Mouse (Mus musculus): Measurements from ENCODE around the gene Gal3st3. TPM values are rescaled to one million over a fixed set of nuclear protein-coding genes. Genes with fewer than 3 reads are reported as not detected.
"Not testable (repeated sequence)": the region's sequence is repeated elsewhere in the genome, so short reads cannot be mapped to it uniquely, and the experiment has no call there.

Gene Gal3st3
- polyA plus RNA-seq, 1 experiment from 2014 or later = 0.06 TPM

GRCm38 (mm10) chr19:5348526-5349501 is 50.7 kb downstream of the Gal3st3 start:
- no peaks in the 10 kb centered on the region for H3K36me3 ChIP-seq (replicated peaks)
- H3K4me2 ChIP-seq = peak overlapping the region; percentile 76
- no peak for ATAC-seq (ENCODE audit: insufficient read depth)
- H3K4me1 ChIP-seq (replicated peaks) = peaks cover 6% of the 10 kb centered on the region
- H3K9me3 ChIP-seq (replicated peaks) = no peaks in the 10 kb centered on the region
- peak overlapping the region; percentile 46 for H3K9ac ChIP-seq
- H3K27me3 ChIP-seq = peaks cover 5% of the 10 kb centered on the region; the same call in 1 of the 2 replicates
- H3K4me3 ChIP-seq (replicated peaks) = peak overlapping the region; percentile 47
- WGBS (ENCODE audit: insufficient replicate concordance) = 5% methylated on average over 34 of the region's 34 CpGs
- H3K27ac ChIP-seq (replicated peaks) = no peak overlapping the region

DNA sequence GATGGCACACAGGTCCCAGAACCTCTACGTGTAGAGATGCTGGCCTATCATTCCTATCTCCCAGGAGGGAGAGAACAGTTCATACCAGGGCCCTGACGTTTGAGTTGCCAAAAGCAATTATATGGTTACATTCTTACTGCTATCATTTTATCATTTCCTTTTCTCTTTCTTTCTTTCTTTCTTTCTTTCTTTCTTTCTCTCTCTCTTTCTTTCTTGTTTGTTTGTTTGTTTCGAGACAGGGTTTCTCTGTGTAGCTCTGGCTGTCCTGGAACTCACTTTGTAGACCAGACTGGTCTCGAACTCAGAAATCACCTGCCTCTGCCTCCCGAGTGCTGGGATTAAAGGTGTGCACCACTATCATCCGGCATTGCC is 51.4 kb downstream of the Gal3st3 start, which contains the start of gene Cst6:
Cst6 (minus strand) TSS at position 73 of the 372 bp plus-strand sequence.
- not testable (repeated sequence) for H3K27ac ChIP-seq (replicated peaks); H3K4me1 ChIP-seq (replicated peaks); H3K9me3 ChIP-seq (replicated peaks); ATAC-seq (ENCODE audit: insufficient read depth); H3K36me3 ChIP-seq (replicated peaks); H3K27me3 ChIP-seq
- Histone ChIP-seq H3K9ac (peak within 1 kb of the TSS; percentile 46), H3K4me2 (peak within 1 kb of the TSS; percentile 76), H3K4me3 (replicated peaks) (peak within 1 kb of the TSS; percentile 47)
- 52% methylated on average over 6 of the region's 6 CpGs for WGBS (ENCODE audit: insufficient replicate concordance)

GRCm38 (mm10) chr19:5353609-5354008 is 55.5 kb downstream of the Gal3st3 start:
- 63% methylated on average over 2 of the region's 2 CpGs for WGBS (ENCODE audit: insufficient replicate concordance)
- peaks cover 5% of the 10 kb centered on the region; the same call in 1 of the 2 replicates for H3K27me3 ChIP-seq
- no peak overlapping the region for H3K27ac ChIP-seq (replicated peaks)
- H3K36me3 ChIP-seq (replicated peaks) = no peaks in the 10 kb centered on the region
- H3K4me1 ChIP-seq (replicated peaks) = peaks cover 6% of the 10 kb centered on the region
- H3K4me2 ChIP-seq = no peak overlapping the region
- no peak overlapping the region for H3K4me3 ChIP-seq (replicated peaks)
- no peak for ATAC-seq (ENCODE audit: insufficient read depth)
- no peak overlapping the region for H3K9ac ChIP-seq
- H3K9me3 ChIP-seq (replicated peaks) = no peaks in the 10 kb centered on the region

GRCm38 (mm10) chr19:5356080-5356479 is 57.9 kb downstream of the Gal3st3 start:
- Histone ChIP-seq H3K4me3 (replicated peaks) (no peak overlapping the region), H3K4me1 (replicated peaks) (no peaks in the 10 kb centered on the region), H3K9ac (no peak overlapping the region), H3K27me3 (no peaks in the 10 kb centered on the region), H3K27ac (replicated peaks) (no peak overlapping the region), H3K4me2 (no peak overlapping the region), H3K9me3 (replicated peaks) (no peaks in the 10 kb centered on the region), H3K36me3 (replicated peaks) (no peaks in the 10 kb centered on the region)
- no CpG with 5 or more reads among the region's 1 CpGs for WGBS (ENCODE audit: insufficient replicate concordance)
- no peak for ATAC-seq (ENCODE audit: insufficient read depth)

Other genes with a start within 250 kb of the Gal3st3 start
- 0.17 and 0.38 TPM in 2 replicates for gene Rin1, start 247.8 kb upstream of the Gal3st3 start, polyA plus RNA-seq (2015; fragmentation: Nextera tagmentation; extraction: Ambion mirVana)
- gene Cd248, start 230.3 kb upstream of the Gal3st3 start, polyA plus RNA-seq (2015; fragmentation: Nextera tagmentation; extraction: Ambion mirVana) = 3.2 and 3.7 TPM in 2 replicates
- gene Tmem151a, start 212.8 kb upstream of the Gal3st3 start, polyA plus RNA-seq (2015; fragmentation: Nextera tagmentation; extraction: Ambion mirVana) = 0.41 and 0.45 TPM in 2 replicates
- 49.4 and 55.3 TPM in 2 replicates for gene Yif1a, start 209.8 kb upstream of the Gal3st3 start, polyA plus RNA-seq (2015; fragmentation: Nextera tagmentation; extraction: Ambion mirVana)
- 0.68 and 0.83 TPM in 2 replicates for gene Cnih2, start 199.8 kb upstream of the Gal3st3 start, polyA plus RNA-seq (2015; fragmentation: Nextera tagmentation; extraction: Ambion mirVana)
- gene Rab1b, start 191.3 kb upstream of the Gal3st3 start, polyA plus RNA-seq (2015; fragmentation: Nextera tagmentation; extraction: Ambion mirVana) = 85.4 and 89.7 TPM in 2 replicates
- gene Klc2, start 179.8 kb upstream of the Gal3st3 start, polyA plus RNA-seq (2015; fragmentation: Nextera tagmentation; extraction: Ambion mirVana) = 1.7 and 2.7 TPM in 2 replicates
- 8.6 TPM in 2 replicates for gene Pacs1, start 25.2 kb upstream of the Gal3st3 start, polyA plus RNA-seq (2015; fragmentation: Nextera tagmentation; extraction: Ambion mirVana)
- gene Sf3b2, start 2.9 kb upstream of the Gal3st3 start, polyA plus RNA-seq (2015; fragmentation: Nextera tagmentation; extraction: Ambion mirVana) = 113 and 114 TPM in 2 replicates
- gene Catsper1, start 37.4 kb downstream of the Gal3st3 start, polyA plus RNA-seq (2015; fragmentation: Nextera tagmentation; extraction: Ambion mirVana) = not detected in 2 replicates
- not detected in 2 replicates for gene Cst6, start 51.2 kb downstream of the Gal3st3 start, polyA plus RNA-seq (2015; fragmentation: Nextera tagmentation; extraction: Ambion mirVana)
- 26.0 and 26.5 TPM in 2 replicates for gene Eif1ad, start 68.4 kb downstream of the Gal3st3 start, polyA plus RNA-seq (2015; fragmentation: Nextera tagmentation; extraction: Ambion mirVana)
- 216 and 231 TPM in 2 replicates for gene Banf1, start 68.8 kb downstream of the Gal3st3 start, polyA plus RNA-seq (2015; fragmentation: Nextera tagmentation; extraction: Ambion mirVana)
- gene Sart1, start 90.4 kb downstream of the Gal3st3 start, polyA plus RNA-seq (2015; fragmentation: Nextera tagmentation; extraction: Ambion mirVana) = 26.5 and 31.5 TPM in 2 replicates
- gene Tsga10ip, start 104.2 kb downstream of the Gal3st3 start, polyA plus RNA-seq (2015; fragmentation: Nextera tagmentation; extraction: Ambion mirVana) = 0.46 TPM in 1 of 2 replicates, not detected in the other
- 61.1 and 64.6 TPM in 2 replicates for gene Drap1, start 126.6 kb downstream of the Gal3st3 start, polyA plus RNA-seq (2015; fragmentation: Nextera tagmentation; extraction: Ambion mirVana)
- gene AI837181, start 126.8 kb downstream of the Gal3st3 start, polyA plus RNA-seq (2015; fragmentation: Nextera tagmentation; extraction: Ambion mirVana) = 17.6 and 19.8 TPM in 2 replicates
- gene Fosl1, start 149.2 kb downstream of the Gal3st3 start, polyA plus RNA-seq (2015; fragmentation: Nextera tagmentation; extraction: Ambion mirVana) = not detected in 2 replicates
- gene Ccdc85b, start 159.6 kb downstream of the Gal3st3 start, polyA plus RNA-seq (2015; fragmentation: Nextera tagmentation; extraction: Ambion mirVana) = 1.6 TPM in 2 replicates
- gene Fibp, start 162.3 kb downstream of the Gal3st3 start, polyA plus RNA-seq (2015; fragmentation: Nextera tagmentation; extraction: Ambion mirVana) = 25.3 and 28.6 TPM in 2 replicates
- gene Ctsw, start 170.2 kb downstream of the Gal3st3 start, polyA plus RNA-seq (2015; fragmentation: Nextera tagmentation; extraction: Ambion mirVana) = 0.53 and 0.54 TPM in 2 replicates
- gene Efemp2, start 175.6 kb downstream of the Gal3st3 start, polyA plus RNA-seq (2015; fragmentation: Nextera tagmentation; extraction: Ambion mirVana) = 16.0 and 17.5 TPM in 2 replicates
- 14.0 and 16.4 TPM in 2 replicates for gene Mus81, start 190.1 kb downstream of the Gal3st3 start, polyA plus RNA-seq (2015; fragmentation: Nextera tagmentation; extraction: Ambion mirVana)
- 992 and 1,073 TPM in 2 replicates for gene Cfl1, start 192.1 kb downstream of the Gal3st3 start, polyA plus RNA-seq (2015; fragmentation: Nextera tagmentation; extraction: Ambion mirVana)
- gene 1700020D05Rik, start 205.5 kb downstream of the Gal3st3 start, polyA plus RNA-seq (2015; fragmentation: Nextera tagmentation; extraction: Ambion mirVana) = 0.12 TPM in 1 of 2 replicates, not detected in the other
- gene Snx32, start 212.2 kb downstream of the Gal3st3 start, polyA plus RNA-seq (2015; fragmentation: Nextera tagmentation; extraction: Ambion mirVana) = 6.8 and 7.0 TPM in 2 replicates

Data from liver, embryonic 15.5 days (tissue).